Mouse (Mus musculus) embryo, embryonic 10 days (tissue): ENCODE results near the gene Epha5.

ENCODE experiments used
- DNase-seq: peaks from one replicate; pipeline ENCODE4 v3.0.0-alpha.2; 2015; ENCODE audit warnings: low spot score

Gene Epha5

GRCm38 (mm10) chr5:84417062-84417879, at the start of gene Epha5:
Gene Epha5, minus strand, starts transcription at chr5:84417382.
- DNase-seq, result peak; percentile 80

- DNase-seq, result no peak
Observed at GRCm38 (mm10) chr5:84456216-84456615, 39.0 kb upstream of the Epha5 start.

DNA sequence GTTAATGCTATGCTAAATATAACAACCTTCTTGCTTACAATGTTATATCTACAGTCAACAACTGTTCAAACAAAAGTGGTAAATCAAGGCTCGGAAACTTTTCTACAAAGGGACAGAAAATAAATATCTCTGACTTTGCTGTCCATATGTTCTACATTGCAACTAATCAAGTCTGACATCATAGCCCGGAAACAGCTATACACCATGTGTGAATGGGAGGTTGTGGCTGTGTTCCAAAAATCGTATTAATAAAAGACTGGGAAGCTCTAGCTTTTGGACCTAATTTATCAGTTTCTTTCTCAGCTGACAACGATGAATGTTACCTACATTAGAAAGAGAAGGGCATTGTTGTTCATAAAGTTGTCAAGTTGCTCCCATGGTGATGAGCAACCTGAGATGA, 37.5 kb upstream of the Epha5 start:
- DNase-seq, result no peak

DNA sequence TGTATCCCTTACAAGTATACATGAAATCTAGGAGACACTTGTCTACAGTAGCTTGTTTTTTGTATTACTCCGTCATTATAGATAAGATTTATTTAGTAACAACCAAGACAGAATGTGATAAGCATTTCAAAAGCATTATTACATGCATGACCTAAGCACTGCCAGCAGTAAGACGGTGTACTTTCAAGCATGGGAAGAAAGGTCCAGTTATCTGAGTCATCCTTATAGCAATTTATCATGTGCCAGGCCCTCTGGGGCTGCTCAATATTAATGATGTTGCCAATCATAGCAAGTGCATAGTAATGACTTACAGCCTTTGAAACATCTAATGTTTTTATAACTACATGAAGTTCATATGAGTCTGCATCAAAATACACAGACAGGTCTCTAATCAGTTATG, 36.7 kb upstream of the Epha5 start:
- no peak for DNase-seq

DNA sequence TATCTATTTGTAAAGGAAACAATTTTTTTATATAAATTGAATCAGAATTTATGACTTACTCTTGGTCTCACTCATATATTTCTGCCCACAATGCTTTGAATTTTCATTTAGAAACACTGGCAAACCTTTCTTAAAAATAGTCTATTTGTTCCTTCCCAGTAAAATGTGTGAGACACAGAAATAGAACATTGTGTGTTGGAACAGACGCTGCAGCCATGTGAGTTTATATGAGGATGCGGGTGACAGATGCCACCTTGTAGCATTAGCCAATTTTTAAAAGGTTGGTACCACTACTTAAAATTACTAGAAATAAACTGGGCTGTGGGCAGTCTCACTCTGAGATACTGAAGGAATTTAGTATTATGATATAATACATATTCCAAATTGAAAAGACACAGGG, 23.1 kb upstream of the Epha5 start:
- no peak for DNase-seq

DNA sequence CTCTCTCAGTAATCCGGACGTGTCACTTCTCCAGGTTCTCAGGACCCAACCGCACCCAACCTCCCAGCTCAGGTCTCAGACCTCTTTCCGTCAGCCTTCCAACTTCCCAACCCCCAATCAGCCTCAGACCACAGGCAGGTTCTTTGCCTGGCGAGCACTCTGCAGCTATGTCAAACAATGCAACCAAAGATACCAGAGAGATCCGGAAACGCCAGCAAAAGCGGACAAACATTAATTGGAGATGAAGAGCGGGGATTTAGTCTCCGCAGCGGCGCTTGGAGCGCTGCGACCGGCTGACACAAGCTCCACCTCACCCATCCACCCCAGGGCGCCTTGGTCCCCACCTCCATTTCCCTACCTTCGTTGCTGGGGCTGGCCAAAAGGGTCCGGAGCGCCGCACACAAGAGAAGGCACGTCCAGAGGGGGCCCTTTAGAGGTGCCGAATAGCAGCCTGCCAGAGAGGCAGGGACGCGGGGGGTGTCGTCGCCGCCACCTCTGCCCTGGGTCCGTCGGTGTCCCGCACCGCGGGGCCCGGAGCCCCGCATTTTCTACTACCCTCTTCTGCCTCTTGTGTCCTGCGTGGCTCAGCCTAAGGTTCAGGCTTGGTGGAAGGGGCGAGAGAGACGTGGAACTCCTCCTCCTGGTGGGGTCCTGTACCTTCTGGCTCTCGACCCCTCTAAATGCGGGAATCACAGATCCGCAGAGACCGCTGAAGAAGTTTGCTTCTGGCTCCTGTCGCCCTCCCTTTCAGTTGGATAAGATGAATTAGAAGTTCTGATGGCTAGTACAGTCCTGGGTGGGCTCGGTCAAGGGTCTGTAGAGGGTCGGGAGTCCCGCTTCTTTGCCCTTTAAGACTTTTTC, 991 bp downstream of the Epha5 start:
- peak; percentile 29 for DNase-seq

DNA sequence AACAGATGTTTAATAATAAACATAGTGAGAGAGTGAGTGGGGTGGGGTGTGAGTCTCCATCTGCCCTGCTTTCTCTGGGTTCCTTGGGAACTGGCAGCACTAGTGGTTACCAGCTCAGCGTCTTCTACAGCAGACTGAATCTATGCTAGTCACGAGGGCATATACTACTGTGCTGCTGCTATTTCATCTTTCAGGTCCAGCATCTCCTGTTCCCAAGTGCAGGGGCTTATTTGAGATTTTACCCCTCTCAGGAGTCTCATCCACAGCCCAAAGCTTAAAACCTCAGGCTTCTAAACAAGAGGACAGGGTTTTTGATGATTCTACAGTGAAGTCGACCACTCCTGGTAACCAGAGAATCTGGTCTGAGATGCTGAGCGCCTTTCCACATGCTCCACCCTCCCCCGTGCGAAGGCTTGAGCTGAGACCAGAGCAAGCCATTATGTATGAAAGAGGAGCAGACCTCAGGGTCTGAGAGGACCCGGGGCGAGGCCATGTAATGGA, 2.2 kb downstream of the Epha5 start:
- DNase-seq, result peak; percentile 12

- DNase-seq, result peak; percentile 6
Observed at GRCm38 (mm10) chr5:84413026-84413425, 4.2 kb downstream of the Epha5 start.

GRCm38 (mm10) chr5:84408370-84408769, 8.8 kb downstream of the Epha5 start:
- no peak for DNase-seq

DNA sequence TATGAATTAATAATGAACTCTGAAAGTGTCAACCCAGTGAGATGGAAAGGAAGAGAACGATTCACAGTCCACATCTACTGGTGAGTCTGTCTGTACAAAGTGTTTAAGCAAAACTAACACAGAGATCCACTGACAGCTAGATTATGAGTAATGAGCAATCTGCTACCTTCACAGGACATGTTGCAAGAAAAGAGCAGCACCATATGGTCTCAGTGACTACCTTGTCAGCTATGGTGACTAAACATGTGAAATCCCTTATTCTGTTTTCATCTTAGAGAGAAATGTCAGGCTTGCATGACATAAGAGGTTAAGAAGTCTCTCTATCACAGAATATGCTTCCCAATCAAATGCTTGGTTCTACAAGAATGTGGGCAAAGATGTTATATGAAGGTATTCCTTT, 20.1 kb downstream of the Epha5 start:
- DNase-seq, result no peak

- no peak for DNase-seq
Observed at GRCm38 (mm10) chr5:84365334-84365733, 51.8 kb downstream of the Epha5 start.

- DNase-seq, result no peak
Observed at GRCm38 (mm10) chr5:84359430-84359829, 57.8 kb downstream of the Epha5 start.

GRCm38 (mm10) chr5:84353069-84353468, 64.1 kb downstream of the Epha5 start:
- DNase-seq, result no peak

GRCm38 (mm10) chr5:84346728-84347499, 70.3 kb downstream of the Epha5 start:
- no peak for DNase-seq

DNA sequence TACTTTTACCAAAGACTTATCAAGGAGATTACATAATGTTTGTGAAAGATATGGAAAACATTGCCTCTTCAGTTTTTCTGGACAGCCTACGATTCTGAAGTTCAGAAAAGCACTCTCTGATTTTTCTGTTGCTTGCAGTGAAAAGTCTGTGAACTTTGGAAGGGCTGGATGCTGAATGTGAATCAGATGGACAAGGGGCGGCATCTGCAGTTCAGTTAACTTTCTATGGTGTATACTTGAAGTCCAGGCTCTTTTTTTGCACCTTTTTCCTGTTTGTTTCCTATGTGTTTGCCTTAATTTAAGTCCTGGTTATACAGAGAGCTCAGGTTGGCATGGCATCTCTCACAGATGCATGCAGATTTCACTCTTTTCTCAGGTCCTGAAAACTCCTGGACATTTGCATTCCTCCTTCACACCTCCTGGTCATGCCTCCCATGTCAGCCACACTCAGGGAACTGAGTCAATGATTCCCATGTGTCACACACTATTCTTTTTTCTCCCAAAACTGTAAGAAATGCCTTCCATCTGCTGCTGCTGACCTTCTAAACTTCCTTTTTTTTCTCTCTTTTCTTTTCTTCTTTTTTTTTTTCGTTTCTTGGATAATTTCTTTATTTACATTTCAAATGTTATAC, 81.2 kb downstream of the Epha5 start:
- no peak for DNase-seq

DNA sequence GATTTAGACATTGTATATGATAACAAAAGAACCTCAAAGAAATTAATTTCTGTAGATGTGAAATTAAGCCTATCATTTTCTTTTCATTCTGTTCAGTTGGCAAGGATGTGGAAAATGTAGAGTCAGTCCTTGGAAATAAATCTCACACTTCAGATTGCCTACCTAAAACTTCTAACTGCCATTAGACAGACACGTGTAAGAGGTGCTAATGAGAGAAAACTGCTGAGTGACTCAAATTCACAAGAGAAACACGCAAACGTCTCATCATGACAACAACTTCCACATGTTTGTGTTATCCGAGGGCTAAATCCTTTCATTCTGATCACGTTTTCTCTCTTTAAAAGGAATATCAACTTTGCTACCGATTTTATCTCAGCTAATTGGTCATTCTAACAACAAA, 82.7 kb downstream of the Epha5 start:
- DNase-seq, result no peak

- no peak for DNase-seq
Observed at GRCm38 (mm10) chr5:84331631-84332030, 85.6 kb downstream of the Epha5 start.

GRCm38 (mm10) chr5:84320553-84320952, 96.6 kb downstream of the Epha5 start:
- no peak for DNase-seq

DNA sequence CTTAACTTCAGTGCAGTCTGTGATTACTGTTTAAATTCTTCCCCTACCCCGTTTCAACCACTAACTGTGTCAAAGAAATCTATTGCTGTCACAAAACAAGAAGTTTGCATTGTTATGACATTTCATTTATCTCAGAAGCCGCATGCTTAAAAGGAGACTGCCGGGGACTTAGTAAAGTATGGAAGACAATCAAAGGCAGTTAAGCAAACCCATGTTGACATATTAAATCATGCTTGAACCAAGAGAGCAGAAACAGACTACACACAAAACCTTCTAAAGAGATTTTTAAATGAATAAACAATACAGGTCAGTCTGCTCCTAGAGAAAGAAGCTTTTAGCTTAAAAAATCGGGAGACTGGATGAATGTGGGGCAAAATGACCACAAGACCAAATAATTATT, 97.0 kb downstream of the Epha5 start:
- DNase-seq, result no peak

- no peak for DNase-seq
Observed at GRCm38 (mm10) chr5:84318814-84319340, 98.3 kb downstream of the Epha5 start.

DNA sequence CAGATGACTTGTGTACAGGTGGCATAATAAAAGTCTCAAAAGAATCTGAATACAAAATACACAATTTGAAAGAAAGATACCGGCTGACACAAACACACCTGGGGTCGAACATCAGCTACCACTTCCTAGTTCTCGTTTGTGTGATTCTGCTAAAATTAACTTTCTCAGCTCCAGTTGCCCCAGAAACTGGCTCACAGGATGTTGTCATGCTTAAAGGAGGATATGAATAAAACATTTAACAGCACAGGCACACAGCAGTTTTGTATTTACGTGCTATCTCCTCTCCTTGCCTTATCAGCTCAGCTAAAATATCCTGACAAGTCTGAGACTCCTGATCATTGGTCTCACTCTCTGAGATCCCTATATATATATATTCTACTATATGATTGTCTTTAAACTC, 99.3 kb downstream of the Epha5 start:
- DNase-seq, result no peak
